Mouse (Mus musculus) gastrocnemius, adult 18-20 months (tissue): ENCODE results near the gene Fkbp6. TPM values are rescaled to one million over a fixed set of nuclear protein-coding genes. Genes with fewer than 3 reads are reported as not detected.

ENCODE experiments used
- microRNA-seq: library from miRNA; unstranded; fragments of <30 nt; microRNA quantifications from one replicate; pipeline ENCODE4 v1.2.0, GENCODE M21; 2021
- total RNA-seq, 2 experiments: library from RNA; stranded (reverse); gene quantifications; 2 replicates each; pipeline ENCODE4 v1.2.3; 2021

Gene Fkbp6
- total RNA-seq, 2 experiments from 2014 or later: not detected

Small RNAs within 50 kb of the gene (microRNA-seq; reads per million reads assigned to microRNA genes)
- gene Mir7033: not detected

Other genes starting within 250 kb of the Fkbp6 start
- 1 to 10 TPM; 7.0 to 7.6 TPM for gene Tbl2, start 200.4 kb downstream of the Fkbp6 start, total RNA-seq
- gene Bcl7b, start 181.8 kb downstream of the Fkbp6 start, total RNA-seq: 10 to 100 TPM; 26.3 to 31.3 TPM
- gene Baz1b, start 162.8 kb downstream of the Fkbp6 start, total RNA-seq: 10 to 100 TPM; 32.9 to 34.8 TPM
- gene Fzd9, start 98.8 kb downstream of the Fkbp6 start, total RNA-seq: 10 to 100 TPM; 29.0 to 51.7 TPM
- gene Trim50, start 3.3 kb upstream of the Fkbp6 start, total RNA-seq: not detected
- gene Nsun5, start 19.9 kb upstream of the Fkbp6 start, total RNA-seq: 1 to 10 TPM; 6.4 to 6.7 TPM
- 10 to 100 TPM; 10.0 to 10.9 TPM for gene Pom121, start 44.5 kb upstream of the Fkbp6 start, total RNA-seq
- gene Hip1, start 195.1 kb upstream of the Fkbp6 start, total RNA-seq: 10 to 100 TPM; 17.3 TPM
- gene Ccl26, start 213.5 kb upstream of the Fkbp6 start, total RNA-seq: not detected
- 1 to 10 TPM in 1 of 2 experiments, under 1 TPM in 1; 0.32 to 1.4 TPM for gene Ccl24, start 223.0 kb upstream of the Fkbp6 start, total RNA-seq